Mouse (Mus musculus) MEL (cell line): ENCODE measurements around the gene Galnt2. TPM values are rescaled to one million over a fixed set of nuclear protein-coding genes. Genes with fewer than 3 reads are reported as not detected.
A peak's percentile ranks its signal among the peaks of the same experiment; 100 is the strongest.

Source experiments
- DNase-seq: peaks from one replicate; pipeline ENCODE4 v3.0.0; 2011; ENCODE audit warnings: low read depth, low spot score
- H3K27ac ChIP-seq: 2 replicates; pipeline ENCODE4 v1.5.1; 2012; ENCODE audit warnings: low read depth, mild to moderate bottlenecking, control low read depth, low read length, moderate library complexity; ENCODE audit not compliant: control insufficient read depth
- H3K27me3 ChIP-seq, 2 experiments: fragments of 150-350 bp in 1 of 2; sonication (generic) in 1 of 2; 2 replicates each; pipeline ENCODE4 v1.6.1; 2012; ENCODE audit warnings: low read length in 2 of 2, mild to moderate bottlenecking in 2 of 2, improper control_type of control experiment in 1 of 2, moderate library complexity in 1 of 2; ENCODE audit not compliant: insufficient read depth in 2 of 2, control insufficient read depth in 1 of 2
- H3K36me3 ChIP-seq, 2 experiments: 2 replicates each; pipeline ENCODE4 v1.6.1; 2012 to 2014; ENCODE audit warnings: low read length in 2 of 2, improper control_type of control experiment in 1 of 2, inconsistent platforms in 1 of 2, mild to moderate bottlenecking in 1 of 2; ENCODE audit not compliant: insufficient read depth in 2 of 2, control insufficient read depth in 1 of 2
- H3K4me1 ChIP-seq, 2 experiments: fragments of 150-350 bp in 1 of 2; sonication (generic) in 1 of 2; 2 replicates each; pipeline ENCODE4 v1.6.1; 2012; ENCODE audit warnings: low read length in 2 of 2, improper control_type of control experiment in 1 of 2, mild to moderate bottlenecking in 1 of 2; ENCODE audit not compliant: insufficient read depth in 2 of 2, control insufficient read depth in 1 of 2
- H3K4me3 ChIP-seq, 2 experiments: fragments of 150-350 bp in 1 of 2; sonication (generic) in 1 of 2; 2 replicates each; pipeline ENCODE4 v1.5.1; 2012; ENCODE audit warnings: low read depth in 2 of 2, low read length in 2 of 2, mild to moderate bottlenecking in 2 of 2, moderate library complexity in 2 of 2, control low read depth in 1 of 2, improper control_type of control experiment in 1 of 2; ENCODE audit not compliant: control insufficient read depth in 1 of 2, insufficient read depth in 1 of 2
- H3K79me2 ChIP-seq: 2 replicates; pipeline ENCODE4 v1.6.1; 2012; ENCODE audit warnings: mild to moderate bottlenecking, low read length, moderate library complexity; ENCODE audit not compliant: control insufficient read depth, poor library complexity, insufficient read depth
- H3K9ac ChIP-seq: 2 replicates; pipeline ENCODE4 v1.6.1; 2012; ENCODE audit warnings: low read depth, mild to moderate bottlenecking, control low read depth, low read length, moderate library complexity; ENCODE audit not compliant: control insufficient read depth, poor library complexity, severe bottlenecking
- H3K9me3 ChIP-seq: fragments of 150-350 bp; sonication (generic); replicated peaks from 2 replicates; pipeline ENCODE4 v1.6.1; 2012; ENCODE audit warnings: mild to moderate bottlenecking, low read length, improper control_type of control experiment, moderate library complexity; ENCODE audit not compliant: insufficient read depth
- BHLHE40 ChIP-seq: IDR thresholded peaks from 2 replicates; pipeline ENCODE4 v1.6.1; 2012; ENCODE audit warnings: low read depth, mild to moderate bottlenecking, inconsistent platforms, low read length, improper control_type of control experiment, borderline replicate concordance
- CHD1 ChIP-seq: IDR thresholded peaks from 2 replicates; pipeline ENCODE4 v1.6.1; 2012; ENCODE audit warnings: low read depth, mild to moderate bottlenecking, inconsistent platforms, low read length, improper control_type of control experiment
- CTCF ChIP-seq, 3 experiments: IDR thresholded peaks in 2 of 3; conservative IDR thresholded peaks in 1 of 3; 2 replicates each; pipeline ENCODE4 v1.5.1; 2011 to 2012; ENCODE audit warnings: low read length in 3 of 3, low read depth in 2 of 3, mild to moderate bottlenecking in 2 of 3, improper control_type of control experiment in 1 of 3, inconsistent platforms in 1 of 3, mixed read lengths in 1 of 3, moderate library complexity in 1 of 3; ENCODE audit not compliant: control insufficient read depth in 1 of 3, insufficient read depth in 1 of 3, poor library complexity in 1 of 3, severe bottlenecking in 1 of 3
- EP300 ChIP-seq, 2 experiments: IDR thresholded peaks; 2 replicates each; pipeline ENCODE4 v1.6.1; 2011; ENCODE audit warnings: improper control_type of control experiment in 2 of 2, low read length in 2 of 2, low read depth in 1 of 2, mild to moderate bottlenecking in 1 of 2
- ETS1 ChIP-seq: IDR thresholded peaks from 2 replicates; pipeline ENCODE4 v1.6.1; 2012; ENCODE audit warnings: low read depth, mild to moderate bottlenecking, inconsistent platforms, low read length, improper control_type of control experiment, moderate library complexity
- GABPA ChIP-seq: IDR thresholded peaks from 2 replicates; pipeline ENCODE4 v1.6.1; 2012; ENCODE audit warnings: low read depth, mild to moderate bottlenecking, inconsistent platforms, low read length, improper control_type of control experiment, moderate library complexity
- GATA1 ChIP-seq: IDR thresholded peaks from 2 replicates; pipeline ENCODE4 v1.6.1; 2011; ENCODE audit warnings: low read depth, low read length, improper control_type of control experiment
- HCFC1 ChIP-seq: IDR thresholded peaks from 2 replicates; pipeline ENCODE4 v1.6.1; 2012; ENCODE audit warnings: low read depth, mild to moderate bottlenecking, inconsistent platforms, low read length, improper control_type of control experiment, moderate library complexity
- JUND ChIP-seq: IDR thresholded peaks from 2 replicates; pipeline ENCODE4 v1.6.1; 2011; ENCODE audit warnings: low read depth, mild to moderate bottlenecking, improper control_type of control experiment, low read length
- KAT2A ChIP-seq: conservative IDR thresholded peaks from 2 replicates; pipeline ENCODE4 v1.6.1; 2012; ENCODE audit warnings: low read depth, low read length, improper control_type of control experiment, inconsistent platforms
- MAX ChIP-seq: IDR thresholded peaks from 2 replicates; pipeline ENCODE4 v1.6.1; 2011; ENCODE audit warnings: low read length, improper control_type of control experiment
- MEF2A ChIP-seq: IDR thresholded peaks from 2 replicates; pipeline ENCODE4 v1.6.1; 2014; ENCODE audit warnings: low read depth, mild to moderate bottlenecking, inconsistent platforms, low read length, improper control_type of control experiment; ENCODE audit not compliant: poor library complexity, insufficient replicate concordance, severe bottlenecking; ENCODE audit errors: extremely low read depth
- MXI1 ChIP-seq: IDR thresholded peaks from 2 replicates; pipeline ENCODE4 v1.6.1; 2011; ENCODE audit warnings: mild to moderate bottlenecking, low read depth, low read length, improper control_type of control experiment
- MYB ChIP-seq: IDR thresholded peaks from 2 replicates; pipeline ENCODE4 v1.6.1; 2011; ENCODE audit warnings: mild to moderate bottlenecking, low read depth, low read length, improper control_type of control experiment
- MYC ChIP-seq: IDR thresholded peaks from 2 replicates; pipeline ENCODE4 v1.6.1; 2011; ENCODE audit warnings: low read depth, mild to moderate bottlenecking, low read length, improper control_type of control experiment, moderate library complexity
- POLR2AphosphoS5 ChIP-seq: IDR thresholded peaks from 2 replicates; pipeline ENCODE4 v1.6.1; 2012; ENCODE audit warnings: low read depth, borderline replicate concordance, mild to moderate bottlenecking, inconsistent platforms, low read length, moderate library complexity, mixed read lengths
- RCOR1 ChIP-seq: IDR thresholded peaks from 2 replicates; pipeline ENCODE4 v1.6.1; 2012; ENCODE audit warnings: low read depth, mild to moderate bottlenecking, inconsistent platforms, low read length, improper control_type of control experiment
- TAL1 ChIP-seq: IDR thresholded peaks from 2 replicates; pipeline ENCODE4 v1.6.1; 2012; ENCODE audit warnings: mild to moderate bottlenecking, inconsistent platforms, low read length, moderate library complexity, mixed read lengths
- UBTF ChIP-seq: IDR thresholded peaks from 2 replicates; pipeline ENCODE4 v1.6.1; 2012; ENCODE audit warnings: low read depth, mild to moderate bottlenecking, inconsistent platforms, low read length, improper control_type of control experiment, moderate library complexity, borderline replicate concordance; ENCODE audit not compliant: insufficient read depth
- USF2 ChIP-seq, 2 experiments: IDR thresholded peaks; 2 replicates each; pipeline ENCODE4 v1.6.1; 2011 to 2012; ENCODE audit warnings: improper control_type of control experiment in 2 of 2, low read length in 2 of 2, borderline replicate concordance in 1 of 2, inconsistent platforms in 1 of 2, low read depth in 1 of 2, mild to moderate bottlenecking in 1 of 2; ENCODE audit not compliant: insufficient read depth in 1 of 2
- ZC3H11A ChIP-seq: IDR thresholded peaks from 2 replicates; pipeline ENCODE4 v1.6.1; 2012; ENCODE audit warnings: low read depth, mild to moderate bottlenecking, inconsistent platforms, low read length, improper control_type of control experiment
- ZKSCAN1 ChIP-seq: IDR thresholded peaks from 2 replicates; pipeline ENCODE4 v1.6.1; 2012; ENCODE audit warnings: low read depth, mild to moderate bottlenecking, inconsistent platforms, low read length, improper control_type of control experiment, moderate library complexity
- polyA plus RNA-seq, 2 experiments: library from polyadenylated mRNA; stranded (reverse) in 1 of 2; unstranded in 1 of 2; fragments of >175 nt in 1 of 2; fragments of >200 nt in 1 of 2; gene quantifications; 2 replicates each; pipeline versions ENCODE4 v1.2.1 to v1.2.4; 2012; ENCODE audit warnings: low replicate concordance in 2 of 2, low read depth in 1 of 2; ENCODE audit not compliant: insufficient read length in 2 of 2, insufficient read depth in 1 of 2, missing spikeins in 1 of 2
- total RNA-seq: library from RNA; depleted of rRNA; stranded (reverse); fragments of 300-350 nt; gene quantifications from 2 replicates; pipeline ENCODE4 v1.2.3, GENCODE M21; 2012

Gene Galnt2
- total and polyA plus RNA-seq, 3 experiments: 12.0 to 14.5 TPM; not detected in 1

DNA sequence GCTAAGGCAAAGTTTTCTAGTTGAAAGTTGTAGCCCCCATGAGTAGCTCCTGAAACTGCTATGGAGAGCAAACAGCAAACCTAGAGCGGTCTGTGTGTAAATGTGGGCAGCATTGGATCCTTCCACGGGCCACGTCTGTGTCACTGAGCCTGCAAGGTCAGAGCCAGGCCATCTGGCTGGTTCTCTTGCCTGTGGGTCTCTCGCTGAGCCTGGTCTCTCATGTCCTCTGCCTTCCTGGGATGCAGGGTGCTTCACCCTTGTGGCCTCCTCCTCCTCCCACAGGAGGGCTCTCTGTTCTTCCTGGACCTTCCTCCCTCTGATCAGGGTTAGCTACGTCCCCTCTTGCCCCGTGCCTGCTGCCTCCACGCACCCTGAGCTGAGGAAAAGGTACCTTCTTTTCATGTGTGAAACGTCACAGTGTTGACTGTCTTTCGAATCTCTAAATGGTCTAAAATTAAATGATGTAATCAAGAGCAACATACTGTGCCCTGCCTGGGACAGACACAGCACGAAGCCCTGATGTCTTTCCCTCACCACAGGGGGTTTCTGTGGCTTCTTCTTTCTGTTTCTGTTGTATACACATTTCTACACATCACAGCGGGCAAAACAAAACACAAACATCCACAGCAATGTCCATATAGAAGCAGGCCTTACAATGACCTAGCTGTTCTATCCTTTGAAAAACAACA, 52.6 kb downstream of the Galnt2 start:
- H3K9me3 ChIP-seq: no peaks in the 10 kb centered on the region
- H3K36me3 ChIP-seq: no peaks in the 10 kb centered on the region
- TF ChIP-seq ZC3H11A (no peak), KAT2A (no peak), USF2 (IDR thresholded peaks at IDR 0.05; ENCODE audit: borderline replicate concordance in 1 of 2, insufficient read depth in 1 of 2, low read depth in 1 of 2, low read length in 2 of 2) (no peak), MEF2A (no peak), GATA1 (no peak), RCOR1 (no peak), ZKSCAN1 (no peak), ETS1 (no peak), POLR2AphosphoS5 (no peak), GABPA (no peak), MYB (no peak), CTCF (IDR thresholded peaks at IDR 0.05 in 2 of 3, conservative IDR thresholded peaks at IDR 0.05 in 1 of 3; ENCODE audit: control insufficient read depth in 1 of 3, insufficient read depth in 1 of 3, low read depth in 2 of 3, low read length in 3 of 3, poor library complexity in 1 of 3, severe bottlenecking in 1 of 3) (no peak), EP300 (IDR thresholded peaks at IDR 0.05; ENCODE audit: low read depth in 1 of 2, low read length in 2 of 2) (no peak), JUND (no peak), CHD1 (no peak), MAX (no peak), MYC (no peak), MXI1 (no peak), TAL1 (no peak), BHLHE40 (no peak)
- TF ChIP-seq, all 39 proteins: peak for 0
- H3K4me1 ChIP-seq: peaks cover 0 to 2% of the 10 kb centered on the region in 2 experiments; a peak in 1 of 4 replicates
- peak overlapping the region; percentile 22; the same call in 1 of the 2 replicates for H3K27ac ChIP-seq
- peak; percentile 11 for DNase-seq
- H3K9ac ChIP-seq: peak overlapping the region; percentile 32; the same call in 1 of the 2 replicates
- H3K4me3 ChIP-seq: no peak overlapping the region
- no peaks in the 10 kb centered on the region for H3K79me2 ChIP-seq
- H3K27me3 ChIP-seq: no peaks in the 10 kb centered on the region

DNA sequence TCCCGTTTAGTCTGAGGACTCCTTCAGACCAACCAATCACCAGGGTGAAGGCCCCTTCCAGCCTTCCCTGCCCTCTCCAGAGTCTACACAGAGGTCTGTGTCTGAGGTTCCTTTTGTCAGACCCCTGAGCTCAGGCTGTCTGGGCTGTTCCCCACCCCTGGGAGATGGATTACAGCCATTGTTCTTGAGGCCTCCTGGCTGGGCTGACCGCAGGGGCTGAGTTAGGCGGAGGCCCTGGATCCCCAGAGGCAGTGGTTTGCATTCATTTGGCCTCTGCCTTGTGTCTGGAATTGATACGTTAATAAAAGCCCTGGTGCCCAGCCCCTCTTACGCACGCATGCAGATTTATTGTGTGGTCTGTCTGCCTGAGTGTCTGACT, 53.1 kb downstream of the Galnt2 start:
- H3K9me3 ChIP-seq: no peaks in the 10 kb centered on the region
- DNase-seq: no peak
- H3K27ac ChIP-seq: no peak overlapping the region
- peak overlapping the region; percentile 17; the same call in 1 of the 2 replicates for H3K9ac ChIP-seq
- no peaks in the 10 kb centered on the region for H3K36me3 ChIP-seq
- TF ChIP-seq JUND (no peak), UBTF (no peak), HCFC1 (no peak)
- no peak overlapping the region for H3K4me3 ChIP-seq
- peaks cover 0 to 2% of the 10 kb centered on the region in 2 experiments; a peak in 1 of 4 replicates for H3K4me1 ChIP-seq
- no peaks in the 10 kb centered on the region for H3K79me2 ChIP-seq
- no peaks in the 10 kb centered on the region for H3K27me3 ChIP-seq
